Mouse (Mus musculus): ENCODE measurements around the gene Ctnnbl1. TPM values are rescaled to one million over a fixed set of nuclear protein-coding genes. Genes with fewer than 3 reads are reported as not detected.

Ctnnbl1 gene
- polyA plus RNA-seq, 1 experiment: 25.0 TPM

GRCm38 (mm10) chr2:157707191-157707923 is 29.8 kb upstream of the Ctnnbl1 start:
- no peaks in the 10 kb centered on the region for H3K4me1 ChIP-seq (ENCODE audit: control insufficient read depth, insufficient read depth, low read length)
- TF ChIP-seq CTCF (IDR thresholded peaks at IDR 0.05; ENCODE audit: low read depth, low read length): no peak
- TF ChIP-seq POLR2A (IDR thresholded peaks at IDR 0.05; ENCODE audit: borderline replicate concordance, low read depth, low read length): no peak
- H3K4me3 ChIP-seq (ENCODE audit: insufficient read depth, low read length): no peak overlapping the region
- H3K27ac ChIP-seq (ENCODE audit: insufficient read depth, low read depth, low read length): no peak overlapping the region

- no peak overlapping the region for H3K4me3 ChIP-seq (ENCODE audit: insufficient read depth, low read length)
- TF ChIP-seq POLR2A (IDR thresholded peaks at IDR 0.05; ENCODE audit: borderline replicate concordance, low read depth, low read length) (no peak), CTCF (IDR thresholded peaks at IDR 0.05; ENCODE audit: low read depth, low read length) (no peak)
- H3K4me1 ChIP-seq (ENCODE audit: control insufficient read depth, insufficient read depth, low read length): no peaks in the 10 kb centered on the region
- H3K27ac ChIP-seq (ENCODE audit: insufficient read depth, low read depth, low read length): no peak overlapping the region
Observed at GRCm38 (mm10) chr2:157712677-157713076, 24.5 kb upstream of the Ctnnbl1 start.

- H3K4me3 ChIP-seq (ENCODE audit: insufficient read depth, low read length): no peak overlapping the region
- H3K27ac ChIP-seq (ENCODE audit: insufficient read depth, low read depth, low read length): no peak overlapping the region
- H3K4me1 ChIP-seq (ENCODE audit: control insufficient read depth, insufficient read depth, low read length): no peaks in the 10 kb centered on the region
- no peak for TF ChIP-seq CTCF (IDR thresholded peaks at IDR 0.05; ENCODE audit: low read depth, low read length)
- no peak for TF ChIP-seq POLR2A (IDR thresholded peaks at IDR 0.05; ENCODE audit: borderline replicate concordance, low read depth, low read length)
Observed at GRCm38 (mm10) chr2:157715586-157716191, 21.5 kb upstream of the Ctnnbl1 start.

GRCm38 (mm10) chr2:157718441-157718840 is 18.8 kb upstream of the Ctnnbl1 start:
- TF ChIP-seq POLR2A (IDR thresholded peaks at IDR 0.05; ENCODE audit: borderline replicate concordance, low read depth, low read length) (no peak), CTCF (IDR thresholded peaks at IDR 0.05; ENCODE audit: low read depth, low read length) (no peak)
- H3K27ac ChIP-seq (ENCODE audit: insufficient read depth, low read depth, low read length): no peak overlapping the region
- no peaks in the 10 kb centered on the region for H3K4me1 ChIP-seq (ENCODE audit: control insufficient read depth, insufficient read depth, low read length)
- H3K4me3 ChIP-seq (ENCODE audit: insufficient read depth, low read length): no peak overlapping the region

- Histone ChIP-seq H3K4me3 (ENCODE audit: insufficient read depth, low read length) (no peak overlapping the region), H3K4me1 (ENCODE audit: control insufficient read depth, insufficient read depth, low read length) (no peaks in the 10 kb centered on the region), H3K27ac (ENCODE audit: insufficient read depth, low read depth, low read length) (no peak overlapping the region)
- TF ChIP-seq POLR2A (IDR thresholded peaks at IDR 0.05; ENCODE audit: borderline replicate concordance, low read depth, low read length): no peak
- TF ChIP-seq CTCF (IDR thresholded peaks at IDR 0.05; ENCODE audit: low read depth, low read length): no peak
Observed at GRCm38 (mm10) chr2:157723883-157724573, 13.2 kb upstream of the Ctnnbl1 start.

- H3K4me1 ChIP-seq (ENCODE audit: control insufficient read depth, insufficient read depth, low read length): no peaks in the 10 kb centered on the region
- TF ChIP-seq CTCF (IDR thresholded peaks at IDR 0.05; ENCODE audit: low read depth, low read length): no peak
- no peak for TF ChIP-seq POLR2A (IDR thresholded peaks at IDR 0.05; ENCODE audit: borderline replicate concordance, low read depth, low read length)
- no peak overlapping the region for H3K4me3 ChIP-seq (ENCODE audit: insufficient read depth, low read length)
- H3K27ac ChIP-seq (ENCODE audit: insufficient read depth, low read depth, low read length): no peak overlapping the region
Observed at GRCm38 (mm10) chr2:157724574-157724914, 12.7 kb upstream of the Ctnnbl1 start.

GRCm38 (mm10) chr2:157744619-157745018 is 7.4 kb downstream of the Ctnnbl1 start:
- peak overlapping the region; percentile 36 for H3K4me3 ChIP-seq (ENCODE audit: insufficient read depth, low read length)
- peaks cover 16% of the 10 kb centered on the region for H3K4me1 ChIP-seq (ENCODE audit: control insufficient read depth, insufficient read depth, low read length)
- TF ChIP-seq CTCF (IDR thresholded peaks at IDR 0.05; ENCODE audit: low read depth, low read length) (no peak), POLR2A (IDR thresholded peaks at IDR 0.05; ENCODE audit: borderline replicate concordance, low read depth, low read length) (no peak)
- peak overlapping the region; percentile 89 for H3K27ac ChIP-seq (ENCODE audit: insufficient read depth, low read depth, low read length)

- Histone ChIP-seq H3K27ac (ENCODE audit: insufficient read depth, low read depth, low read length) (no peak overlapping the region), H3K4me3 (ENCODE audit: insufficient read depth, low read length) (no peak overlapping the region), H3K4me1 (ENCODE audit: control insufficient read depth, insufficient read depth, low read length) (peaks cover 16% of the 10 kb centered on the region)
- no peak for TF ChIP-seq POLR2A (IDR thresholded peaks at IDR 0.05; ENCODE audit: borderline replicate concordance, low read depth, low read length)
- TF ChIP-seq CTCF (IDR thresholded peaks at IDR 0.05; ENCODE audit: low read depth, low read length): no peak
Observed at GRCm38 (mm10) chr2:157745735-157746134, 8.5 kb downstream of the Ctnnbl1 start.

GRCm38 (mm10) chr2:157746558-157746957 is 9.4 kb downstream of the Ctnnbl1 start:
- peaks cover 16% of the 10 kb centered on the region for H3K4me1 ChIP-seq (ENCODE audit: control insufficient read depth, insufficient read depth, low read length)
- no peak overlapping the region for H3K4me3 ChIP-seq (ENCODE audit: insufficient read depth, low read length)
- H3K27ac ChIP-seq (ENCODE audit: insufficient read depth, low read depth, low read length): no peak overlapping the region
- no peak for TF ChIP-seq CTCF (IDR thresholded peaks at IDR 0.05; ENCODE audit: low read depth, low read length)
- TF ChIP-seq POLR2A (IDR thresholded peaks at IDR 0.05; ENCODE audit: borderline replicate concordance, low read depth, low read length): no peak

- Histone ChIP-seq H3K4me3 (ENCODE audit: insufficient read depth, low read length) (no peak overlapping the region), H3K27ac (ENCODE audit: insufficient read depth, low read depth, low read length) (no peak overlapping the region), H3K4me1 (ENCODE audit: control insufficient read depth, insufficient read depth, low read length) (peaks cover 12% of the 10 kb centered on the region)
- TF ChIP-seq POLR2A (IDR thresholded peaks at IDR 0.05; ENCODE audit: borderline replicate concordance, low read depth, low read length) (no peak), CTCF (IDR thresholded peaks at IDR 0.05; ENCODE audit: low read depth, low read length) (no peak)
Observed at GRCm38 (mm10) chr2:157747989-157748388, 10.8 kb downstream of the Ctnnbl1 start.

Data from bone marrow macrophage, adult 2 months (primary cell).